Mouse (Mus musculus): ENCODE results near the gene Rps6ka1. TPM values are rescaled to one million over a fixed set of nuclear protein-coding genes. Genes with fewer than 3 reads are reported as not detected.

The Rps6ka1 gene
- polyA plus RNA-seq, 1 experiment from 2014 or later: 29.2 TPM

DNA sequence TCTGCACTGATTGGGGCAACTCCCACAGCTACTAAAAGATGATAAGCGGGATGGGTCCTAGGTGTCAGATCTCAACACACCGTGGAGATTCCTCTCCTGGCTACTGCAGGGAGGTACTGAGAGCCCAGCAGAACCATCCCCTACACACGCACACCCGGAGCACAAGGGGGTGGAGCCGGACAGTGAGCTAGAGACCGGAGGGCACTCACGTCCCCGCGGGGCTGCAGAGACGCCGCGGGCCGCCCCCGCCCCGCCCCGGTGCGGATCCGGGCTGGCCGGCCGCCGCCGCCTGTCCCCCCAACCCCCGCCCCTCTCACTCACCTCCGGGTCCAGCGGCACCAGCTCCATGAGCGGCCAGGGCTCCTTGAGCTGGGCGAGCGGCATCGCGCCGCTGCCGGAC lies 348 bp downstream of the Rps6ka1 start:
- H3K27me3 ChIP-seq (replicated peaks): no peaks in the 10 kb centered on the region; the same call in 1 of the 2 replicates
- H3K4me3 ChIP-seq: peak overlapping the region; percentile 71
- WGBS: under 1% methylated on average over 32 of the region's 32 CpGs
- H3K36me3 ChIP-seq: no peaks in the 10 kb centered on the region
- H3K9ac ChIP-seq: peak overlapping the region; percentile 89
- H3K27ac ChIP-seq: no peak overlapping the region
- H3K4me1 ChIP-seq: peaks cover 17% of the 10 kb centered on the region
- peak overlapping the region; percentile 99 for H3K4me2 ChIP-seq (replicated peaks)
- peak; percentile 45 for ATAC-seq (ENCODE audit: low FRiP score, low read depth)
- no peaks in the 10 kb centered on the region for H3K9me3 ChIP-seq

DNA sequence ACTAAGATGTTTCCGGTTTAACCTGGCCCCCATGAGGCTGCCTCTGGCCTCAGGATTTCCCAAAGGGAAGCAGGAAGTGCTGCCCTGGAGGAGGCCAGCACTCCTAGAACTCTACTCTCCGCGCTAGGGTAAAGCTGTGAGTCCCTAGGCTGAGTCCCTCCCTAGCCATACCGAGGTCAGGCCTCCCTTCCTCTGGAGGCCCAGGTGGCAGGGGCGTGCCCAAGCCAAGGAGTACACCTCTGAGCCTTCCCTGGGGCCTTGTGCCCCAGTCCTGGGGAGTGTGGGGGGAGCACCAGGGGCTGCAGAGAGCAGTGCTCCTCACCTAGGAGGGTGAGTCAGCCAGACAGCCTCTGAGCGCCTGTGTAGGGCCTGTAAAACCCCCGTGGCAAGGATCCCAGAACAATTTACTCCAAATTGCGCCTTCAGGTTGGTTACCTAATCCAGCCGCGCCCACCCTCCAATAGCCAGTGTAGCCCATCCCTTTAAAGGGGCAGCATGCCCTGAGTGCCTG lies 1.6 kb downstream of the Rps6ka1 start:
- Histone ChIP-seq H3K36me3 (no peaks in the 10 kb centered on the region), H3K9ac (peak overlapping the region; percentile 40; the same call in 1 of the 2 replicates), H3K9me3 (no peaks in the 10 kb centered on the region), H3K27ac (no peak overlapping the region), H3K4me3 (no peak overlapping the region), H3K4me1 (peaks cover 17% of the 10 kb centered on the region), H3K4me2 (replicated peaks) (peak overlapping the region; percentile 99), H3K27me3 (replicated peaks) (no peaks in the 10 kb centered on the region; the same call in 1 of the 2 replicates)
- WGBS: 11% methylated on average over 10 of the region's 10 CpGs
- ATAC-seq (ENCODE audit: low FRiP score, low read depth): no peak

DNA sequence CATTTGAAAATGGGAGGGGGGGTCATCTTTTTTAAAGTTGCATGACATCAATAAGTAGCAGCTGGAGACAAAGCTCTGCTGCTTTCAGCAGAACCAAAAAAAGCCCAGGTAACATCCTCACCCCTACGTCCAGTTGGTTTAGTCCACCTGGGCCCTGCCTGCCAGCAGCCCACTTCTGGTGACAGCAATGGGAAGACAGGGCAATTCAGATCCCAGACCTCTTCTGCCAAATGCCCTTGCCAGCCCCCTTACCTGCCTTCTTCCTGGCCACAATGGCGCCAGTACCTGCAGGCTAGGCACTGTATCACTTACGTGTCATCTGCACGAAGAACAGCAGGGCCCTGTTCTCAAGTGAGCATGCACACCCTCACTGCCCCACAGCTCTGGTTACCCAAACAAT lies 2.3 kb downstream of the Rps6ka1 start:
- H3K27ac ChIP-seq: no peak overlapping the region
- 90% methylated on average over 4 of the region's 4 CpGs for WGBS

DNA sequence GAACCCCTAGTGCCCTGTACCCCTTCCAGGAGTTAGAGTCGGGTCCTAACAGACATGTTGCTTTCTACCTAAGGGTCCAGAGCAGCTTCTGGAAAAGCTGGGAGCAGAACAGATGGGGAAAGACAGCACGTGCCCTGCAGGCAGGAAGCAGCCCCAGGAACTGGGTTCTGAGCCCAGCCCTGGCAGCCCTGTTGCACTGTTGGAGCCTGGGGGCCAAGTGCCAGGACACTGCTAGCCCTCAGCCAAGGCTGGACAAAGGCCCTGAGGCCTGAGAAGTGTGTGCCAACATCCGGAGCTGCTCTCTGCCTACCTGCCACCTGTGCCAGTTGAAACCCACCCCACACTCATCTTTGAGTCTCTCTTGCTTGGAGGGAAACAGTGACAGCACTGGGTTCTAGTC lies 2.7 kb downstream of the Rps6ka1 start:
- Histone ChIP-seq H3K9me3 (no peaks in the 10 kb centered on the region), H3K4me1 (peaks cover 17% of the 10 kb centered on the region), H3K27me3 (replicated peaks) (no peaks in the 10 kb centered on the region; the same call in 1 of the 2 replicates), H3K36me3 (no peaks in the 10 kb centered on the region; the same call in 1 of the 2 replicates), H3K4me2 (replicated peaks) (no peak overlapping the region), H3K27ac (no peak overlapping the region), H3K9ac (no peak overlapping the region), H3K4me3 (no peak overlapping the region)
- ATAC-seq (ENCODE audit: low FRiP score, low read depth): no peak
- WGBS: 88% methylated on average over 3 of the region's 3 CpGs

More for the DNA sequence above, 2.3 kb downstream of the Rps6ka1 start:
- Histone ChIP-seq H3K36me3 (no peaks in the 10 kb centered on the region; the same call in 1 of the 2 replicates), H3K9me3 (no peaks in the 10 kb centered on the region), H3K4me1 (peaks cover 17% of the 10 kb centered on the region), H3K4me3 (no peak overlapping the region), H3K27me3 (replicated peaks) (no peaks in the 10 kb centered on the region; the same call in 1 of the 2 replicates), H3K9ac (no peak overlapping the region), H3K4me2 (replicated peaks) (peak overlapping the region; percentile 99; the same call in 1 of the 2 replicates)
- ATAC-seq (ENCODE audit: low FRiP score, low read depth): no peak

DNA sequence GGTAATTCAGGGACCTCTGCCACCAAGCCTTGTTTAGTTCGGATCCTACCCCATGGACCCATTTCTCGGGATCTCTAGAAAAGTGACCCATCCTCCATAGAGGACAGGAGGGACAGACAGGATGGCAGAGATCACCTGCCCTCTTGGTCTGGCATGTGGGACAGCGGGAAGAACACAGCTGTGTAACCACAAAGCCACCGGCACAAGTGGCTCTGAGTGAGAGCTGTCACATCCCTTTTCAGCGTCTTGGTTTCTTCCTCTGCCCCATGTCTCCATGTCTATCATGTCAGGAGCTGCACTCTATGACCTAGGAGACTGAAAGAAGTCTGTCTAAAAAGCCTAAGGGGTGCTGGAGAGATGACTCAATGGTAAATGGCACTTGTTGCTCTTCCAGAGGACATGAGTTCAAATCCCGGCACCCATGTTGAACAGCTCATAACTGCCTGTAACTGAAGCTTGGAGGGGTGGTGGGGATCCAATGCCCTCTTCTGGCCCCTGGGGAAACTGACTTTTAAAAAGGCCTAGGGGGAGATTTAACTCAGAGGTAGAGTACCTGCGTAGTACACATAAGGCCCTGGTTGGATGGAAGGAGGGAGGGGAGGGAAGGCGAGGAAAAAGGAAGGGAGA lies 3.4 kb downstream of the Rps6ka1 start:
- H3K27me3 ChIP-seq (replicated peaks): no peaks in the 10 kb centered on the region; the same call in 1 of the 2 replicates
- H3K4me2 ChIP-seq (replicated peaks): no peak overlapping the region
- no peak for ATAC-seq (ENCODE audit: low FRiP score, low read depth)
- no peaks in the 10 kb centered on the region for H3K9me3 ChIP-seq
- no peaks in the 10 kb centered on the region; the same call in 1 of the 2 replicates for H3K36me3 ChIP-seq
- peaks cover 17% of the 10 kb centered on the region for H3K4me1 ChIP-seq
- 87% methylated on average over 8 of the region's 8 CpGs for WGBS
- no peak overlapping the region for H3K27ac ChIP-seq
- no peak overlapping the region for H3K4me3 ChIP-seq
- no peak overlapping the region for H3K9ac ChIP-seq

DNA sequence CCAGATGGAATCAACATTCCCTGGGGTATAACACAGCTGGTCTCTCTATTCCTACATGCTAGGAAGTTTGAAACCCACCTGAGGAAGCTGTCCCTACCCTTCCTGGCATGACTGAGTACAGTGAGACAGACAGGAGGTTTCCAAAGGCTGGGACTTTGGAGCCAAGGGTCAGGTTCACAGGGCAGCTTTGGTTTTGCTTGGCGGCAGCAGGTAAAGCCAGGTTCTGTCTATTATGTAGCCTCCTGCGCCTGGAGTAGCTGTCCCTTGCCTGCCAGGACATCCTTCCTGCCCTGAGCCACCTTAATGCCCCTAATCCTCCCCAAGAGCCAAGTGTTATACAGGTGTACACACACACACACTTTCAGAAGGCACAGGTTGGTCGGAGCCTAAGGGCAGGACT lies 5.7 kb downstream of the Rps6ka1 start:
- Histone ChIP-seq H3K4me3 (no peak overlapping the region), H3K9ac (no peak overlapping the region), H3K27me3 (replicated peaks) (no peaks in the 10 kb centered on the region; the same call in 1 of the 2 replicates), H3K9me3 (no peaks in the 10 kb centered on the region), H3K36me3 (peaks cover 2% of the 10 kb centered on the region; the same call in 1 of the 2 replicates), H3K27ac (no peak overlapping the region), H3K4me1 (peaks cover 13% of the 10 kb centered on the region), H3K4me2 (replicated peaks) (no peak overlapping the region)
- WGBS: 95% methylated on average over 3 of the region's 3 CpGs
- no peak for ATAC-seq (ENCODE audit: low FRiP score, low read depth)

DNA sequence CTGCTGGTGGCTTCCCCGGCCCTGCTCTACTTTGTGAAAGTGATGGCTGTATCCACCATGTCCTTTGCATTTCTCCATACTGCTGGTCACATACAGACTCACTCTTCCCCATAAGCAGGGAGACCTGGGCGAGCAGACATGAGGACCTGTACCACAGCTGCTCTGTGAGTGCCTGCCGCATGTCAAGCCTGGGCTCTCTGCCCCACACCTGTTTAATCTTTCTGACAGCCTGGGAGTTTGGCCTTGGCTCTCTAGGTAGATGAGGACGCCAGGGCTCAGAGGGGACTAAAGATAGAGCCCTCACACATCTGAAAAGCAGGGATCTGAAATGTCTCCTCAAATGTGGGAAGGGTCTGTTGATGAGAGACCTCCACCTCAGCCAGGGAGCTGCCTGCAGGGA lies 6.2 kb downstream of the Rps6ka1 start:
- H3K27ac ChIP-seq: no peak overlapping the region
- WGBS: 84% methylated on average over 4 of the region's 4 CpGs
- H3K4me1 ChIP-seq: peaks cover 10% of the 10 kb centered on the region
- H3K36me3 ChIP-seq: peaks cover 2% of the 10 kb centered on the region; the same call in 1 of the 2 replicates
- no peak for ATAC-seq (ENCODE audit: low FRiP score, low read depth)
- H3K4me2 ChIP-seq (replicated peaks): no peak overlapping the region
- no peaks in the 10 kb centered on the region for H3K9me3 ChIP-seq
- H3K27me3 ChIP-seq (replicated peaks): no peaks in the 10 kb centered on the region; the same call in 1 of the 2 replicates
- no peak overlapping the region for H3K9ac ChIP-seq
- no peak overlapping the region for H3K4me3 ChIP-seq

DNA sequence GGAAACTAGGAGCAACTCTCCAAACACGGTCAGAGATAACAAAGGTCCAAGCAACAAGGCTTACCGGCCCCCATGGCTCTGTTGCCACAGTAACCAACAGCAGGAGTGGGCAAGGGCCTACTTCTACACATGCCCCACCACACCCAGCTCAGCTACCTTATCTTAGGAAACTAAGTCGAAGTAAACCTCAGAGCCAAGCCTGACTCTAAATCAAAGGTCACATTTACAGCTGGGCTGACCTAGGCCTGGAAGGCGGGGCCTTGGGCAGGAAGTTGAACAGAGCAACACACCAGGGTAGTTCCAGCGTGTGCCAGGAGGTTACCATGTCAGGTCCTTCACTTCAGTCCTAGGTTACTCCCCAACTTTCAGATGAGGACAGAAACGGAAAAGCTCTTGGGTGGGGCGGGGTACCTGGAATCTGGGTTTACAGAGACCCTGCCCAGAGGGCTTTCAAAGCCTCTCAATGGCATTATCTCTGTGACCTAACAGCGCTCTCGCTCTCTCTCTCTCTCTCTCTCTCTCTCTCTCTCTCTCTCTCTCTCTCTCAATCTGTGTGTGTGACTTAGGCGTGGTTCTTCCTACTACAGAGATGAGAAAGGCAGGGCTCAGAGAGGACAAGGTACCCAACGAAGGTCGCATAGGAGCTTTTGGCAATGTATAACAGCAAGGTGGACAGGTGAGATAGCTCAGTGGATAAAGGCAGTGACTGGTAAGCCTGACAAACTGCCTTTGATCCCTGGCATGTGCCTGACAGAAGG lies 8.3 kb downstream of the Rps6ka1 start:
- ATAC-seq (ENCODE audit: low FRiP score, low read depth): no peak
- Histone ChIP-seq H3K36me3 (peaks cover 2% of the 10 kb centered on the region; the same call in 1 of the 2 replicates), H3K27ac (no peak overlapping the region), H3K9ac (no peak overlapping the region), H3K4me1 (no peaks in the 10 kb centered on the region), H3K27me3 (replicated peaks) (no peaks in the 10 kb centered on the region), H3K9me3 (no peaks in the 10 kb centered on the region), H3K4me3 (no peak overlapping the region), H3K4me2 (replicated peaks) (no peak overlapping the region)
- WGBS: 66% methylated on average over 12 of the region's 12 CpGs

DNA sequence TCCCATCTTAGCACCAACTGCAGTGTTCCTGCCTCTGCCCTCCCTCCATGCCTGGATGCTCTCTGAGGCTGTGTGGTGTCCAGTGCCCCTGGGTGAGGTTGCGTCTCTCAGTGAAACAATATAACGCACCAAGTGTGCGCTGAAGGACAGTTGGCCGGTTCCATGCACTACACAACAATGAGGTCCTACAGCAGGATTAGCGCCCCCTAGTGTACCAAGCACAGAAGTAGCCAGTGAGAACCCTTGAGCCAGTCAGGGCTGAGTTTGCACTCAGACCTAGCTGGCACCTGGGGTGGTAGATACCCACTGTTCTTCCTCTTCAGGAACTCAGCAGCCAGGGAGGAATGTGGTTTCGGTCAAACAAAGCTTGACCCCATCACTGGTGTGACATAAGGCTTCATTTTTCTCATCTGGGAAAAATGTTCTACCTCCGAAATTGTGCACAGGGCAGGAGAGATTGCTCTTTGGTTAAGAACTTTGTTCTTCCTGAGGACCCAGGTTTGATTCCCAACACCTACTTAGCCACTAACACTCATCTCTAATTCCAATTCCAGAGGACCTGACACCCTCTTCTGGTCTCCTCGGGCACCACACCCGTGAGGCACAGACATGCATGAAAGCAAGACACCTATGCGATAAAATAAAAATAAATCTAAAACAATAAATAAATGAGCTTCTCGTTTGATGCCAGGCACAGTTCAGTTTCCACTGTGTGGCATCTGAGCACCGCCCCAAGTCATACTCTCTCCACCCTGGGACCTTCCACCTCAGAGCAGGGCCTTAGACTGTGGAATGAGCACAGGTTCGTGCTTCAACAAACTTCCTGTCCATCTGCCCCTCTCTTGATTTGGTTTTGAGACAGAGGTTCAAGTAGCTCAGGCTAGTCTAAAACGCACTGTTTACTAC lies 9.5 kb downstream of the Rps6ka1 start:
- Histone ChIP-seq H3K4me2 (replicated peaks) (no peak overlapping the region), H3K4me3 (no peak overlapping the region), H3K9me3 (no peaks in the 10 kb centered on the region), H3K4me1 (no peaks in the 10 kb centered on the region), H3K27ac (no peak overlapping the region), H3K27me3 (replicated peaks) (no peaks in the 10 kb centered on the region), H3K9ac (no peak overlapping the region), H3K36me3 (peaks cover 2% of the 10 kb centered on the region; the same call in 1 of the 2 replicates)
- no peak for ATAC-seq (ENCODE audit: low FRiP score, low read depth)
- WGBS: 87% methylated on average over 14 of the region's 14 CpGs

DNA sequence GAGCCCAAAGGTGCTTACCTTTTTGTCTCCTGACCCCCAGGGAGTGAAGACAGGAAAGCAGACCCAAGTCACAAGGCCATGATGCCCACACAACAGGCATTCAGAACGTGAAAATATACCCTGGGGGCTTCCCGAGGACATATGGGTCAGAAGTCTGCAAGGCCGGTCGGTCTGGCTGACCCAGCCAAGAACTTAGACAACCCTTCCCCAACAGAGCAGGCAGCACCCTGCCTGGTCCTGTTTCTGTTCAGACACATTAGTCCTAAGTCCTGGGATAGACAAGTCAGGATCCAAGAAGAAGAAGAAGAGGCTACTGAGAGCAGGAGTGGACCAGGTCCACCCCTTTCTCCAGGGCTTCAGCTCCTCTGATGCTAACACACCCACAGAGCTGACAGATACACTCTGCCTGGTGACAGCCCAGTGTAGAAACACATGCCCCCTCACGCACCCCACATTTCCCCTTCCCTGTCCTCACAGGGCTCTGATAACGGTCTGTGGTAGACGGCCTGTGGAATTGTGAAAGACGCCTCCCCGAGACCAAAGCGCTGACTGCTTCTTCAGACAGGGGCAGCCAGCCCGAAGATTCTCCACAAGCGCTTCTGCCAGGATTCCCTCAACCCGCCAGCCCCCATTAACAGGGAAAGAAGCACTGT lies 12.6 kb downstream of the Rps6ka1 start:
- H3K9ac ChIP-seq: no peak overlapping the region
- 80% methylated on average over 13 of the region's 13 CpGs for WGBS
- H3K4me1 ChIP-seq: no peaks in the 10 kb centered on the region
- H3K36me3 ChIP-seq: peaks cover 2% of the 10 kb centered on the region; the same call in 1 of the 2 replicates
- no peak overlapping the region for H3K27ac ChIP-seq
- no peak overlapping the region for H3K4me3 ChIP-seq
- H3K4me2 ChIP-seq (replicated peaks): no peak overlapping the region
- H3K27me3 ChIP-seq (replicated peaks): no peaks in the 10 kb centered on the region
- ATAC-seq (ENCODE audit: low FRiP score, low read depth): no peak
- no peaks in the 10 kb centered on the region for H3K9me3 ChIP-seq
